Mouse (Mus musculus): ENCODE results near the gene Vangl1.
"Not testable (repeated sequence)": the region's sequence is repeated elsewhere in the genome, so short reads cannot be mapped to it uniquely, and the experiment has no call there.

Gene Vangl1

GRCm38 (mm10) chr3:102169197-102169905 is 35.1 kb downstream of the Vangl1 start:
- DNase-seq (ENCODE audit: low read depth) = no peak

GRCm38 (mm10) chr3:102167555-102168210 is 36.8 kb downstream of the Vangl1 start:
- no peak for DNase-seq (ENCODE audit: low read depth)

GRCm38 (mm10) chr3:102166794-102167193 is 37.7 kb downstream of the Vangl1 start:
- DNase-seq (ENCODE audit: low read depth) = no peak

- DNase-seq (ENCODE audit: low read depth) = no peak
These were observed 38.2 kb downstream of the Vangl1 start for GRCm38 (mm10) chr3:102166287-102166620.

- no peak for DNase-seq (ENCODE audit: low read depth)
These were observed 38.8 kb downstream of the Vangl1 start for GRCm38 (mm10) chr3:102165536-102166286.

- DNase-seq (ENCODE audit: low read depth) = no peak
These were observed 39.6 kb downstream of the Vangl1 start for GRCm38 (mm10) chr3:102164911-102165310.

GRCm38 (mm10) chr3:102163861-102164260 is 40.6 kb downstream of the Vangl1 start:
- not testable (repeated sequence) for DNase-seq (ENCODE audit: low read depth)

DNA sequence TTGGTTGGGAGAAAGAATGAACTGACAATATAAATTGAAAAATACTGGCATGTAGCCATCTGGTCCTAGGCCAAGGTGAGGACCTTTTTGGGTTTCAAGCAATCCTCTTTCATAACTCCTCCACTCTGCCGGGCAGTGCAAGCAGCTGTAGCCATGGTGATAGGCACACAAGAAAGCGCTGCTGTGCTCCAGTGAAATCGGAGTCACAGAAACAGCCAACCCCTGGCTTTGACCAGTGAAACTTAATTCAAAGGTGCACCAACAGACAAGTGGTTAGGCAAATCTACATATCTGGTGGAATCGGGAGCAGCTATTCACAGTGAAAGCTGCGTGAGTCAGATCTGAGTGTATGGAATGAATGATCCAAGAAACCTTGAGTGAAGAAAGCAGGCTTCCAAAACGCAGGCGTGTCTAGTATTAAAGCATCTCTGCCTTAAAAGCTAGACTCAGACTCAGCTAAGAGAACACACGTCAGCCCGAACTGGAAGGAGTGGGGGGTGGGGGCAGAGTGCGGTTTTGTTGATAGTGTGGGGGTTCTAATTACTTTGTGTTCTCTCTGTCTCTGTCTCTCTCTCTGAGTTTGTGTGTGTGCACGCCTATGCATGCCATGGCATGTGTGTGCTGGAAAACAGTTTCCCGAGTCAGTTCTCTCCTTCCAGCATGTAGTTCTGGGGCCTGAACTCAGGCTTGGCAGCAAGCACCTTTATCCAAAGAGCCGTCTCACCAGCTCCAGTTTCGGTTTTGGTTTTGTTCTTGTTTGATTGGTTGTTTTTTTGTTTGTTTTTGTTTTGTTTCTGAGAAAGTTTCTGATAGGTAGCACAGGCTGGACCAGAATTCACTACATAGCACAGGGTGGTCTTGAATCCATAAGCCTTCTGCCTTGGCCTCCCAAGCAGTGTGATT is 44.8 kb downstream of the Vangl1 start:
- DNase-seq (ENCODE audit: low read depth) = no peak

GRCm38 (mm10) chr3:102158759-102159422 is 45.6 kb downstream of the Vangl1 start:
- DNase-seq (ENCODE audit: low read depth) = no peak

DNA sequence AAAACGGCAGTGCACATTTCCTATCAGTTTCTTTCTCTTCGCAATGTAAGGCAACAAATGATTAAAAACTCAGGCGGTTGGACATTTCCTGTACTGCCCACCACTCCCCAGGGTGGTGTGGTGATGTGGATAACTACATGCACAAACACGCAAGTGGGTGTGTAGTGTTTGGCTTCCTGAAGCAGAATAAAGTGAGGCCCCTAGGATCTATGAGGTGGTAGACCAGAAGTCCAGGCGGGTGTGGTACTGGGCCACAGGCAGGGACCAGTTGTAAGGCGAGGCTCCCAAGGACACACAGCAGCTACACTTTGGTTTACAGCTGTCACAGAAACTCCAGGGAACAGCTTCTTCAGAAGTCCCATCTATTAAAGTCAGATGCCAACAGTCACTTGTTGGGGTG is 46.8 kb downstream of the Vangl1 start:
- no peak for DNase-seq (ENCODE audit: low read depth)

DNA sequence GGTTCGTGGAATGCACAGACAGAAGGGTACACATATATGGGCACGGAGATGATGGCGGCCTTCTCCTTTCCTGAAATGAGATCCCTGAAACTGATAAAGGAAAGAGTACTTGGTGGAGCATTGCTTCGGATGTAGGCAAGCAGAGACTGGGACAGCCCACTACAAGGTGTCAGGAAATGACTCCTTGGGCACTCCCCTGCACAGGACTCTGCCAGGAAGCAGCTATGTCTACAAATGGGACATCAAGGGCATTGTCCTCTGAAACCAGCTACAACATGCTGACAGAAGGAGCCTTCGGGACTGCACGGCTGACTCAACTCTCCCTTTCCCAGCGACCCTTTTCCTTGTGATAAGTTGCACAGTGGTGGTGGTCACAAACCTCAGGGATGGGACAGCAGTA is 47.8 kb downstream of the Vangl1 start:
- DNase-seq (ENCODE audit: low read depth) = no peak

GRCm38 (mm10) chr3:102154107-102154506 is 50.4 kb downstream of the Vangl1 start:
- no peak for DNase-seq (ENCODE audit: low read depth)

- no peak for DNase-seq (ENCODE audit: low read depth)
These were observed 51.6 kb downstream of the Vangl1 start for GRCm38 (mm10) chr3:102152872-102153271.

GRCm38 (mm10) chr3:102152471-102152870 is 52.0 kb downstream of the Vangl1 start:
- no peak for DNase-seq (ENCODE audit: low read depth)

GRCm38 (mm10) chr3:102151850-102152249 is 52.6 kb downstream of the Vangl1 start:
- DNase-seq (ENCODE audit: low read depth) = no peak

GRCm38 (mm10) chr3:102149941-102150340 is 54.6 kb downstream of the Vangl1 start:
- no peak for DNase-seq (ENCODE audit: low read depth)

DNA sequence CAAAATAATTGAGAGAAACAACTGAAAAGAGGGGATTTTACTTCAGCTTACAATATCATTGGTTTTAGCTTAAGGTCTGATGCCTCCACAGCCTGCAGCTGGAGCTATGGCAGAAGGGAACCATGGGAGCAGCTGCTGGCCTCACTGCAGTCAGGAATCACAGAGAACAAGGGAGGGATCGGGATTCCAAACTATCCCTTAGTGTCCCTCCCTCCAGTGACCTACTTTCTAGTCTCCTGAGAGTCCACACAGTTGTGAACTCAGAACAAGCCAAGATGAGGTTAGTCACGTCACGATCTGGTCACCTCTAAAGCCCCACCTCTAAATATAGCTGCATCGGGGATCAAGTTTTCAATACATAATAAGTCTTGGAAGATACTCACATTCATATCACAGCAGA is 57.3 kb downstream of the Vangl1 start:
- no peak for DNase-seq (ENCODE audit: low read depth)

- DNase-seq (ENCODE audit: low read depth) = no peak
These were observed 58.1 kb downstream of the Vangl1 start for GRCm38 (mm10) chr3:102146428-102146827.

DNA sequence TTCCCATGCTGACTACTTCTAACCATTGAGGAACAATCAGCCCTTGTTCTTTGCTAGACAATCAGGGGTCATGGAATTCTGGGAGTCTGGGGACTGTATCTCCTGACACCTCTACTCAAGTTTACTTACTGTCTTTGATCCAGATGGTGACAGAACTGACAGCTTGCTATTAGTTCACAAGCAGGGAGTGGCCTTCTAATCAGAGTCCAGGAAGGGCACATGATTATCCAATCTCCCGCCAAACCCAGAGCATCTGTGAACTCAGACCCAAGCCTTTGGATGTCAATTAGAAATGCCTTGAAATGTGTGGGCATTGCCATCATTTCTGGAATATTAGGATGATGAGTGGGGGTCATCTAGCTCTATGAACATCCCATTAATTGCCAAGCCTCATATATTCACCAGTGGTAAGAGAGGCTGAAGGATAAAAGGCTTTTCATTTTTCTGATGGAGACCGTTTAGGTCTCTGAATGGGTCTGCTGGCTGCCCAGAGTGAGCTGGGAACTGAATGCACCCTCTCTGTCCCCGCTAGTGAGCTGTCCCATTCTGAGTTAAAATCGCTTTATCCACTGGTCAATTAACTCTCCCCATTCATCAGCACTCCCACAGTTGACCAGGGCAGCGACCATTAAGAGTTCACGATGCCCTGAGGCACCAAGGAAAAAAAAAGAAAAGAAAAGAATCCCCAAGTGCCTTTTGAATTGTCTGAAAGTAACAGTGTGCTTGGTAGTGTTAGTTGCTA is 58.7 kb downstream of the Vangl1 start:
- no peak for DNase-seq (ENCODE audit: low read depth)

DNA sequence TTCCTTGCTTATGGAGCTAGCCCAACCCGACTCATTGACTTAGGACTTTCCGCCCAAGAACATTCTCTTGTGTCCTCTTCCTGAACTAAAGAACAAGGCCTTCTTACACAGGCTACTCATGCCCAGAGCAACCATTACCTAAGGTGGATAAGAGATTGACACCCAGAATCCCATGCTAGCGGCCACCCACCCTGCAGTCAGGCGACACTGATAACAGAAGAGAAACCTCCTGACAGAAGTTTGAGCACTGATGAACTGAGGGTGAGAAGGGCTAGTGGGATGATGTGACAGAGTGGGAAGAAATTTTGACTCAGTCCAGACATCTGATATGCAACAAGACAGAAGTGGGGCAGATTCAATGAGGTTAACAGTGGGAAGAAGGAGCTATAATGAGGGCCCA is 60.1 kb downstream of the Vangl1 start:
- DNase-seq (ENCODE audit: low read depth) = no peak

DNA sequence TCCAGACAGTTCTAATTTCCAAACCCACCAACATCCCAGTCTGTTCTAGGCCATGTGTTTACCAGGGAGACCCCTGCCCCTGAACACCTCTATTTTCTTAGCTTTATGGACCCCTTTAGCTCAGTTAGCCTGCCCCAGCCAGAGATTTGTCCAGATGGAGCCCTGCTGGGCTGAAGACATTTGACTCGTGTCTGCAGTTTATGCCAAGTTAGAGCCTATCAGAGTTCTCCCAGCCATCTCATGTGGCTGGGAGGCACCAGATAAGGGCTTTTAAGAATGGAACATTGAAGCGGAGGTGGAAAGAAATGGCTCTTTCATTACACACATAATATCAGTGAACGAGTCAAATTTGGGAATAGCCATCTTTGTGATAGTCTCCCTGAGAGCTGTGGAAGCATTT is 61.0 kb downstream of the Vangl1 start:
- no peak for DNase-seq (ENCODE audit: low read depth)
